Mouse (Mus musculus) activated CD4-positive, CD25-positive, alpha-beta regulatory T cell, adult 4 months (primary cell): Measurements from ENCODE around the gene Col24a1. TPM values are rescaled to one million over a fixed set of nuclear protein-coding genes. Genes with fewer than 3 reads are reported as not detected.
"Not testable (repeated sequence)": the region's sequence is repeated elsewhere in the genome, so short reads cannot be mapped to it uniquely, and the experiment has no call there.

Experiments
- ATAC-seq: one replicate; pipeline ENCODE4 v1.8.0; 2017
- polyA plus RNA-seq, 2 experiments: library from polyadenylated mRNA; unstranded; fragments of 100-300 nt; shearing (Covaris generic); gene quantifications; one replicate each; pipeline ENCODE4 v1.2.1; 2017

Gene Col24a1
- polyA plus RNA-seq, 2 experiments from 2014 or later = not detected

DNA sequence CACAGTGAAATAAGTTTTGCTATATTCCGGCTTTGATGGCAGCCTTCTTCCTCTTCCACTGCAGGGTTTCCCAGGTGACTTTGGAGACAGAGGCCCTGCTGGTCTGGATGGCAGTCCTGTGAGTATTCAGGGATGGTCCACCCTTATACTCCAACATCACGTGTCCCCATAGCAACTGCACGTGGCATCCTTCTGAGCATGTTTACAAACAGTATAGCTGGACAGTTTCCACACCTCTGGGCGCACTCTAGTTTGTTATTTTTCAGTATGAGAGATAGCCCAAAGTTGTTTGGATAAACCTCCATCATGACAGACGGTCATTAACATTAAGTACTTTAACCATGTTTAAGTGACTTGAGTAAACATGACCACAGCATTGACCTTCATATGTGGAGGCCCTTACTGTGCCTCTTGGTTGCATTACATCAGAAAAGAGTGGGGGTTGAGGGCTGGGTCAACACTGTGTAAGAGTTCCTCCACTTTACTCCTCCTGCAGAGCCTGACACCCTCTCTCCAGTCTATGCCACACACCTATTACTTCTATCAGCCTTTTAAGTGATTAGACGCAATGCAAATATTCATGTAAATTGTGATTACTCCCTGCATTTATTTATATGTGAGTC lies 64.7 kb downstream of the Col24a1 start:
- ATAC-seq = no peak

DNA sequence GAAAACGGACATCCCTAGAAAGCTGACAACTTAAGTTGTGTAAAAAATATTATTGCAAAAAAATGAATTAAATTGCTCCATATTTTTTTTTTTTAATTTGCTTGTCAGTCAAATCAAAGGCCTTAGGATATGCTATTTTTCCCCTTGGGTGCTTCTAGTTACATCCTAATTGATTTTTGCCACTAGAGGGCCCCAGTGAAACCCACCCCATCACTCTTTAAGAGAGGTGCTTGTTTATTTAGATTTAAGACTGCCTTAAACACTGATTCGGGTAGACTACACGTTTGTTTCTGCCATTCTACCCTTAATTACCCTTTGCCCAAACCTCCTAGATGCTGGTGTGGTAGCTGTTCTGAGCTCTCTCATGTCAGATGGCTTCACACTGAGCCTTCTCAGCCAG lies 73.0 kb downstream of the Col24a1 start:
- no peak for ATAC-seq

DNA sequence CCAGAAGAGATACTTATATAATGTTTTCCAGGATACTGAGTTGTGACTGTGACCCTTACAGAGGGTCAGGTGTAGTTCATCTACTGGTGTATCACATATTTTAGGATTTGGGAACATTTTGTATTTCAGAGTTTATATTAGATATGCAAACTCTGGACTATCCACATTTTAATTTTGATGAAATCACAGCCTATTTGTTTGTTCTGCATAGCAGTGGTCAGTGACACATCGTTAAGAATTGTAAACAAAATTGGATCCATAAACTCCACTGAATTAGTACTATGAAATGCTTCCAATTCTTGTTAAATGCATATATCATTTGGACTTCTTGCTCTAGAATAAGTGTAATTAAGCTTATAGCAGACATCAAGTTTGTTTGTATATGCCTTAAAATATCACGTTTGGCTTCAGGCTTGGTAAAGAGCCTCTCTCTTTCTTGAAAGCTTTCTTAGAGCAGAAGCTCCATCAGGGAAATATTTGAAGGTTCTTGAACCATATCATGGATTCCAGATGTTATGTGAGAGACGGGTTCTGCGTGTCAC lies 75.0 kb downstream of the Col24a1 start:
- ATAC-seq = no peak

DNA sequence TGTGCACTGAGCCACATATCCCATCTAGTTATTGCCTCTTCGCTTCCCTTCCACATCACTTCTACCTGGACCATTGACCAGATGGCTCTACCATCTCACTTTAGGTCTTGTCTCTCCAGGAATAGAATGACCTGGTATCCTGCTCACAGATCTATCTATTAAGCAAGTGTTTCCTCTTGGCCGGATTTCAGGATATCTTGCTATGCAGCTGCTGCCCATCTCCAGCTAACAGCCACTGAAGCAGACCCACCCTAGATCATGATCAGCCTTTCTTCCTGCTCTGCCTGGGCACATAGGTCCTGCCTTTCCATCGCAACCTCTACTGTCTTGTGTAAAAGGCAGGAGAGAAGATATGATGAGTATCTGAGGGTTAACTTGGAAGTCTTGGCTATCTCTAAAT lies 84.0 kb downstream of the Col24a1 start:
- ATAC-seq = no peak

DNA sequence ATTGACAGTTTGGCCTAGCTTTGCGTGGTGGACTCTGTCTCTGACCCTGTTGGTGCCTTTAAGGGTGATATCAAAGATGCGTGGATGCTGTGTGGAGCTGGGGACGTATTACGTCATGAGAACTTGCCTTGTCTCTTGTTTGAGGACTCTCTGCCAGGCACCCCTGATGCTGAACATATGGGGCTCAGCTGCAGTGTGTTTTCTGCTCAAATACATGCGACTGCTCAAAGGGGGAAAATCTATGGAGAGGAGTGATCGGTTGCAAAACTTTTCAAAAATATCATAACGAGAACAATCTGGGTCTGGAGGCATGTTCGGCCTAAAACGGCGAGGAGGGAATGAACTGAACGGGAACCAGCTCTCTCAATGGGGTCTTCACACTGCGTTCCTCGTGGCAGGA lies 90.8 kb downstream of the Col24a1 start:
- no peak for ATAC-seq

DNA sequence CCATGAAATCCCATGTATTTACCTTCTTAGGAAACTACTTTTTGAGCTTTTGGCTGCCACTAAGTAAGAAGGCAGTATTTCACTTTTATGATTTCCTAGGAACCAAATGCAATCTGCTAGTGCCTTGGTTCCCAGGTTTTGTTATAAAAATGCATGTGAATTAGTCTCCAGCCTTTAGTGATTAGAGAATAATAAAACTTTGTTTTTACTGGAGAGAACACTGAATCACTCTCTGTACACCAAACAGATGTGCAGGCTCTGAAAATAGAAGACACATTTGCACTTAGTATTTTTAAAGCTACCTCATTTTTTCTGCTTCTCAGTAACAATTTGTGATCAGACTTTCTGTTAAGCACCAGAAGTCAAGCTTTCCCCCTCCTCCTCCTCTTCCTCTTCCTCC lies 94.2 kb downstream of the Col24a1 start:
- ATAC-seq = no peak

DNA sequence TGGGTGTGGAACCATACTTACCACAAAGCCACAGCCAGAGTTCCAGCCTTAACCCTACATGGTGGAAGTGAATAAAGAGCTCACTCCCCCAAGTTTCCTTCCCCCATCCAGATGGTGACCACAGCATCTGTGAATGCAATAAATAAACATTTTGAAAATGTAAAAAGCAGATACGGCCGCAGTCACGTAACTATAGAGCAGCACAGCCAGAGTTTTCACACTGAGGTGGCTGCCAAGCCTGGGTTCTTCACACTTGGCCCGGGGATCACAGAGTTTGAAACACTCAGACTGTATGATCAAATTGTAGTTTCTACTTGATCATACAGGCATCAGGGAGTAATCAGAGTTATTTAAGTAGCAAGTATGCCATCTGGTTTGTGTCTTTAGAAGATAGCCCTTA lies 98.4 kb downstream of the Col24a1 start:
- no peak for ATAC-seq

DNA sequence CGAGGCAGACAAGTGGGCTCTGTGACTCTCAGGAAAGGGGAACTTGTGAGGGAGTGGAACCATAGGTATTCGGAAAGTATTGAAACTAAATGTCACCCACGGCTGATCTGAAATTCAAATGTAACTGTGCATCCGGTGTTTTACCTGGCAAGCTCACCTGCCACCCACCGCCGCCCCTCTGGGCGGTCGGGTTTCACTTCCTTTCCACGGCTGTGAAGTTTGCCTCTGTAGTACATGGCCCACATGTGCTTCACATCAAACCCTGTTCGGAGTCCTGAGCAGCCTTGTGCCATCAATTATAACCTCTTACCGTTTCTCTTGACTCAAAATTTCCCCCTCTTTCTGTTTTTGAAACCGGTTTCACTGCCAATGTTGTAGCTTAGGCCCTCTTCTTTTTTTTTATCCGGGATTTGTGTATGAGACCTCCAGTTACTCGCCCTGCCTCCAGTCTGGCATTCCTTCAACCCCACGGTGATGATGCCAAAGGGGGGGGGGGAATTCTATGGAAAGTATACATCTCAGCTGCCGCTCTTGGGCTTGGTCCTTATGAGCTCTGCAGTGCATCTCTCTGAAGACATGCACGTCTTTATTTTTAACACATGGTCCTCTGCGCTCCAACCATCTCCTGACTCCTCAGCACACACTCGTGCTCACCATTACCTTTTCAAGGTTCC lies 99.9 kb downstream of the Col24a1 start:
- ATAC-seq = no peak

DNA sequence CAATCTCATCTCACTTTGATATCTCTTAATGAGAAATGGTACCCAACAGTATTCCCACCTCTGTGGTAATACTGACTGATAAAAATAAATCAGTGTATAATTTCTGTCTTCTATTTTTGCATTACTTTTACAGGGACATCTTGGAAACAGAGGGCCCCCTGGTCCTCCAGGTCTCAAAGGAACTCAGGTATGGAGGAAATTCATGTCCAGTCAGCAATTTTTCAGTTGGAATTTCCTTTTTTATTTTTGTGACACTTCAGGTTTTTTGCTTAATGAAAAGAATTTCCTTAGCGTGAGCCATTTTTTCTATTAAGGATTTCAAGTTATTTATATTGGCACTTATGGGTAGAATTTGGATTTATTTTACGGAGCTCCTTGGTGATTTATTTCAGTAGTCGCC lies 106.9 kb downstream of the Col24a1 start:
- no peak for ATAC-seq

DNA sequence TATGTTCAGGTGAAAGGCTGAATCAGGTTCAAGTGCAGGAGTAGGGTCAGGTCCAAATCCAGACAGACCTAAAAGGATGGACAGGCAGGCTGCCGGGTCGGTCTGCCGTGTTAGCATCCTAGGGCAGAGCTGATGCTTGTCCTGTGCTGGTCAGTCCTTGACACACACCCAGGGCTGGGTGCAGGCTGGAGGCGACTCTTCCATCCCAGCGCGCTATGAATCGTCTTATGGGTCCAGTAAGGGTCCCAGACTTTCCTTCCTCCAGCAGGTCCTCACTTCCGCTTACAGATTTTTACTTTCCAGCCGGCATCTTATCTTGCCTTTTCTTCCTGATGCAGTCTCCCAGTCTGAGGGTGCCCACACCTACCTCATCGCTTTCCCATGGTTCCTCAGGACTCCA lies 110.0 kb downstream of the Col24a1 start:
- no peak for ATAC-seq

DNA sequence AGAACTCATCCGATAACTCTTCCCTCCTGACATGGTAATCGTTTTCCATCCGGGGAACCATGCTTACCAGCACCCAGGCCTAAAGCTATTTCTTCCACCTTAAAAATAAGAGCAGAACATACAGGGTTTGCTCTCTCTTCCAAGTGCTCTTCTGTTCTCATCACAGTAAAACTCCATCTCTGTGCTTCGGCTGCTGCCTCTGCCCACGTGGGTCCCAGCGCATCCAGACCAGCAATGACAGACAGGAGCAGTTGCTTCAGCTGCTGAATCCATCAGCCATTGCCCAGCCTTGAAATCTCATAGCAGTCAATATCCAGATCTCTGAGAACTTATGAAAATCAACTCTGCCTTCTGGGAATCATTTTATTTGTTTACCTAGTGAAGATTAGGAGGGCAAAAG lies 110.7 kb downstream of the Col24a1 start:
- no peak for ATAC-seq

DNA sequence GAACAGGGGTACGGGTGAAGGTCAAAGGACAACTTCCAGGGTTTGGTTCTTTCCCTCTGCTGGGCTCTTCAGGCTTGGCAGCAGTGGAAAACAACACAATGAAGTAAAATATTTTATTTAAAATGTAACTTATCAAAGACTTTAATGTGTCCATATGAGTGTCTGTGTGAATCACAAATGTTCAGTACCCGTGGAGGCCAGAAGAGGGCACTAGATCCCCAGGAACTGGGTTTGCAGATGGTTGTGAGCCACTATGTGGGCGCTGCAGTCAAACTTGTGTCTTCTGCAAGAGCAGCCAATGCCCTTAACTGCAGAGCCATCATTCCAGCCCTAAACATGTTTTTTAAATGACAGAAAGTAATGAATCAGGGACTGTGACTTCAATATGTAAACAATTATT lies 115.8 kb downstream of the Col24a1 start:
- no peak for ATAC-seq

DNA sequence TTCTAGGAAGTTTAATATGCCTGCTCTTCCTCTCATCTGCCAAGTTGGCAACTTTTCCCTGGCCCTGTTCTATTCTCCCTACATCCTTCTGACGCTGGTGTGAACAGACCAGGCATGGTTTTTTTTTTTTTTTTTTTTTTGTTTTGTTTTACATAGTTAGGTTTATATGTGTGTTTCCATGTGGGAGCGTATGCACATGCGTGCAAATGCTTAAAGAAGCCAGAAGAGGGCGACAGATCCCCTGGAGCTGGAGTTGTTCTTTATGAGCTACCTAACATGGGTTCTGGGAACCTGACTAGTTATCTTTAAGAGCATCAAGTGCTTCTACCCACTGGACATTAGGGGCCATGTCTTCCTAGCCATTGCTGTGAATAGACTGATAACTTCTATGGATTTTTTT lies 119.9 kb downstream of the Col24a1 start:
- no peak for ATAC-seq

DNA sequence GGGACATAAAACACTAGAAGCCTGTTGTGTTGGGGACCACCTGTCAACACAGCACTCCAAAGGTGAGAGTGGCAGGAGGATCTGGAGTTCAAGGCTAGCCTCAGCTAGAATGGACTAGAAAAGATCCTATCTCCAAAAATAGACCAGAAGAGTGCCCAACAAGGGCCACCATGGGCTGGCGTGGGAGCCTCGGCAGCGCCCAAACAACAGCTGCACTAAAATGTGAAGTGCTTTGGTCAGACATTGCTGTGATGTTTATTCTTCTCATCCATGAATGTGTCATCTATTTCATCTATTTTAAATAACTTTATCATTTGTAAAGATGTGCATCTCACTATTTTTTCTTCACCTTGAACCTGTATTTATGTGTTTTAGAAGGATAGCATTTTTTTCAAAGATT lies 122.1 kb downstream of the Col24a1 start:
- ATAC-seq = no peak

DNA sequence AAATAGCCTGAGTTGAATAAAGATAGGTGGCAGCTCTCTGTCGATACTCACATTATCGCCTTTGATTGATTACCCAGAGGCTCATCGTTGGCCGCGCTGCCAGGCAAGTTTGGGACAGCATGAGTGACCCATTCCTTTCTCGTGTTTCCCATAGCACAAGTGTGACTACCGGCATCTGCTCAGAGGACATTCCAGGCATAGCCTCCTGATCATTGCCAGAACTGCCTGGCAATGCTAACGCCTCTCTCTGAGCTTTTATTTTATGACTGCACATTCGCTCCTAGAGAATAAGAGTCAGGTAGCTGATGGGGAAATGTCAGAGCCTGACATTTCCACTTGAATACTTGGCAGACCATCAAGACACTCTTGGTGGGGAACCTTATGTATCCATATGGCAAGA lies 125.5 kb downstream of the Col24a1 start:
- ATAC-seq = no peak

DNA sequence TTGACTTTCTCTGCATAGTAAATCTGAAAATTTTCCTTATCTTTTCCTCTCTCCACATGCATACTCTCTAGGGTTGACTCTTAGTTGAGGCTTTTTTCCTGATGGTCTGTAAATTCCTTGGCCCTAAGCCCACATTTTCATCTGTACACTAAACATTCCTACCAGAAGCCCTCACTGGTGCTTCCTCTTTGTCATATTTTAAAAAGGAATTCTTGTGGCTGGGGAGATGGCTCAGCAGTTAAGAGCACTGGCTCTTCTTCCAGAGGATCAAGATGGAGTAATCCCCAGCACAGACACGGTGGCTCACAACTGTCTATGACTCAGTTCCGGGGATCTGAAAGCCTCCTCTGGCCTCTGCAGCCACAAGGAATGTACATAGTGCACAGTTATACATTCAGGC lies 128.1 kb downstream of the Col24a1 start:
- ATAC-seq = no peak

DNA sequence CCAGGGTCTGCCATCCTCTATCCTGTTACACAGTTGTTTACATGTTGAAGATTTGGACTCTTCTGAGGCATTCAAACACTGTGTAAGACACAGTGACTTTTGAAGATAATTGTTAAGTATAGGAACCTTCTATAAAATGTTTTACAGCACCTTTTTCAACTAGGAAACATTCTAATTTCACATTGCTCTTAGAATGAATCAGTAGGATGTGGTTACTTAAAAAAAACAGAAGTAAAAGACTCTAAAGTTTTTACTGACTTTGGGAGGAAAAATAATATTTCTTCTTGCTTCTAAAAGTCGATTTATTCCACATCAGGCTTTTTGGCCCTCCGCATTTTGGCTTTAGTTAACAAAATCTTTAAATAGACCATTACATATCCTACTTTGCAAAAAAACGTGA lies 129.8 kb downstream of the Col24a1 start:
- no peak for ATAC-seq

DNA sequence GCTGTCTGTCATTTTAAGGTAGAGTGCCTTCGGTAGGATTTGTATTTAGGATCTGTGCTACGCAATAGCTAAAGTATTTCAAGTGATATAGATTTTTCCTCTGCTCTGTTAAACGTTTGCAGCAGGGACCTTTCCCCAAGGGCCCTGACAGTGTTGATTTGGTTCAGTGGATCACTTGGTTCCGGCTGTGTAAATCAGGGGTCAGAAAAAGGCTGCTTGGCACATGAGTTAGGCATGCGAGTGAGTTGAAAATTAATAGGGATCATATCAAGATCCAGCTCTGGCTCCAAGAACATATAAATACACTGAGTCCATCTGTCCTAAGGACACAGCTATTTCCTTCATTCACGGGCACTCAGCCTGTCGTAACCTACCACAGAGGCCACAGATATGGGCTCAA lies 146.1 kb downstream of the Col24a1 start:
- no peak for ATAC-seq

DNA sequence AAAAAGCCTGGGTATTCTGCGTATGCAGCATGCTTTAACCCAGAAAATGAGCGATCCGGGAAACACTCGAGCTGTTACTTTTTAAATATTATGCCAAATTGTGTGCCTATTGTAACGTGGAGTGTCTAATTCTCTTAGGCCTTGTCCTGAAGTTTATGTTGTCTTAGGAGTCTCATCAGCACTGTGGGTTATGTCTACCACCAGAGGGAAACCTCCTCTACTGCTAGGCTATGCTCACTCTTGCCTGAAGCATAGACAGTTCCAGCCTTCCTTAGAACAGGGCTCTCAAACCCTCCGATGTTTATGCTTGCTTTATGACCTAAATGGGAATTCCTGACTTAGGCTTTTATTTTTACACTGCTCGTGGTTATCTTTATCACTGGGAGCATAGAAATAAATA lies 146.8 kb downstream of the Col24a1 start:
- no peak for ATAC-seq

DNA sequence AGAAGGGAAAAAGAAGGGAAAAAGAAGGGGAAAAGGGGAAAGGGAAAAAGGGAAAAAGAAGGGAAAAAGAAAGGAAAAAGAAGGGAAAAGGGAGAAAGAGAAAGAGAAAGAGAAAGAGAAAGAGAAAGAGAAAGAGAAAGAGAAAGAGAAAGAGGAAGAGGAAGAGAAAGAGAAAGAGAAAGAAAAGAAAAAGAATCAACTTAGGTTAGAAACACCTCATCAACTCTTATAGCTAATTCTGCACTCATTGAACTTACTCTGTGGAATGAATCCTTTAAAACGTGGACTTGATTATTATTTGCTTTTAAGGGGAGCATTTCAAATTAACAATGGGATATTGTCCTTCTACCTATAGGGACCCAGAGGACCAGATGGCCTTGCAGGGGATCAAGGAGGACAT lies 148.7 kb downstream of the Col24a1 start:
- ATAC-seq = no peak

DNA sequence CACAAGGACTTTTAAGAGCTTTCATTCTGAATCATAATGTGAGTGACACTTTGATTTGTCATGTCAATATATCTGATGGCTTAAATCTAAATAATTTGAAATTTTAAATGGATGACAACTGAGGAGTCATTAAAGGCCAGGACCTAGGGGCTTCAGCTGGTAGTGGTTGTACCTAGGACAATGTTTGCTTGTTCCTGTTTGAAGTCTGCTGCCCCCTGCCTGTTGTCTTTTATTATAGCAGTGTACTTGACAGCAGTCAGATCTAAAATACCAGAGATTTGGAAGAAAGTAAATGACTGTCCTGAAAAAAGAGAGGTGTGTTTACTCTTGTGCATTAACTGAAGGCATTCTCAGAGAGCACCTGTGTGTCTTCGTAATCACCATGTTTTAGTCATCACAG lies 150.0 kb downstream of the Col24a1 start:
- ATAC-seq = no peak

DNA sequence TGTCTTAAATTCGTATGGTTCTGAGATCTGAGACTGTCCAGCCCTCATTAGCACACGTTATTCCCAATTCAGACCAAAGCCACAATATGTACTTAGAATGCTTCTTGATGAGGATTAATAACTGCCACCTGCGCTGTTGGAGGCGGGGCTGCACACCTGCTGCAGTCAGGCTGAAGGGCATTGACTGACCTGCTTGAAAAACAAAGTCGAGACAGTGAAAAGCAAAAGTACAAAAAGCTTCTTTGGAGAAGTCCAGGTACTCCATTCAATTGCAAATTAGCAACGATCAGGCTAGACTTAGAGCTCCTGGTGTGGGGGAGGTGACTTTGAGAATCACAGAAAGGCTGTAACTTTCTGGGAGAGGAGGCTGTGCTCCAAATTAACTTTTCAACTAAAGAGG lies 150.9 kb downstream of the Col24a1 start:
- ATAC-seq = not testable (repeated sequence)

DNA sequence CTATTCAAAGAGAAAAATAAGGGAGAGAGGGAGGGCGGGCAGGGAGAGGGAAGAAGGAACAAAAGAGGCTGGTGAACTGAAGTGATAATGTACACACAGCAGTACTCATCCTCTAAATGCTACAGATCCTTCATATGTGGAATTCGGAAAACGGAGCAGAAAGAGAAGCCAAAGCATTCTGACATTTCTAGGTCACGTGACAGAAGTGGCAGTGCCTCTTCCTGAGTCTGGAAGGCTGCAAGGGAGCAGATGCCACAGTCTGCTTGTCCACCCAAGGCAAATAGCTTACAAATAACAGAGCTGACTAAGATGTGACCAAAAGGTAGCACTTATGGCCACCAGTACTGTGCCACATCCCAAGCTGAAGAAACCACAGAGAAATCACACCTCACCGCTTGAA lies 164.8 kb downstream of the Col24a1 start:
- no peak for ATAC-seq

DNA sequence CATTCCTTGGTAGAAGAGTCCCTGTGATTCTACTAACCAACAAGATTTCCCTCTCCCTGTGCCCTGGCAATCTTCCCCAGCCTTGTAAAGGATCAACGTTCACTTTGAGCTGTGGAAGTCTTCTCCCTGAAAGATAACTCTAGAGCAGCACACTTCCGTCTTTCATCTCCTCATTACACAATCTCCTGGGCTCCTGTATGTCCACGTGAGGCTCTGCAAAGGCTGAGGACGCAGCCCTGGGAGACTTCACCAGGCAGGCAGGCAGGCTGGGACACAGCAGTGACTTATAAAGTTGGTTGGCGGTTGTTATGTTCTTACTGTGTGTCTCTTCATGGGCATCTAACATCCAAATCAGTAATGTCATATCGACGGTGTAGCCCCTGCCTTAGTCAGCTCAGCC lies 170.1 kb downstream of the Col24a1 start:
- no peak for ATAC-seq

DNA sequence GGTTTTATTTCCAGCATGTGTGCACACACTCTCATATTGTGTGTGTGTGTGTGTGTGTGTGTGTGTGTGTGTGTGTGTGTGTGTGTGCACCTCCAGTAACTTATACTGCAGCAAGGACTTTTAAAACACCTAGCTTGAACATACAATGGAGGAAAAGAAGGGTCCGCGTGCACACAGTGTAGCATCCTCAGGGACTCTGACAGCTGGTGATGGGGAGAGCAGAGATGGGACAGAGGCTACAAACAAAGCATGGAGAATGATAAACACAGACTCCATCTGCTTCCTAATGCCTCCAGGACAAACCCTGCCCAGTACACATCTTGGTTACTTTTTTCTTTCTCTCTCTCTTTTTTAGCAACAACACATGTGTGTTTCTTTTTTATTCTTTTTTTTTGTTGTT lies 171.5 kb downstream of the Col24a1 start:
- no peak for ATAC-seq
